Mouse (Mus musculus) C2C12 (cell line): ENCODE measurements around the gene Brca1.

Experiments
- CTCF ChIP-seq: IDR thresholded peaks from one replicate; pipeline ENCODE4 v1.5.1; 2011; ENCODE audit not compliant: control insufficient read depth, insufficient read depth, insufficient read length
- MYOD1 ChIP-seq: IDR thresholded peaks from one replicate; pipeline ENCODE4 v1.6.1; 2011; ENCODE audit warnings: low read depth; ENCODE audit not compliant: control insufficient read depth, insufficient read length
- MYOG ChIP-seq: IDR thresholded peaks from one replicate; pipeline ENCODE4 v1.6.1; 2011; ENCODE audit not compliant: control insufficient read depth, insufficient read length; ENCODE audit errors: extremely low read depth

DNA sequence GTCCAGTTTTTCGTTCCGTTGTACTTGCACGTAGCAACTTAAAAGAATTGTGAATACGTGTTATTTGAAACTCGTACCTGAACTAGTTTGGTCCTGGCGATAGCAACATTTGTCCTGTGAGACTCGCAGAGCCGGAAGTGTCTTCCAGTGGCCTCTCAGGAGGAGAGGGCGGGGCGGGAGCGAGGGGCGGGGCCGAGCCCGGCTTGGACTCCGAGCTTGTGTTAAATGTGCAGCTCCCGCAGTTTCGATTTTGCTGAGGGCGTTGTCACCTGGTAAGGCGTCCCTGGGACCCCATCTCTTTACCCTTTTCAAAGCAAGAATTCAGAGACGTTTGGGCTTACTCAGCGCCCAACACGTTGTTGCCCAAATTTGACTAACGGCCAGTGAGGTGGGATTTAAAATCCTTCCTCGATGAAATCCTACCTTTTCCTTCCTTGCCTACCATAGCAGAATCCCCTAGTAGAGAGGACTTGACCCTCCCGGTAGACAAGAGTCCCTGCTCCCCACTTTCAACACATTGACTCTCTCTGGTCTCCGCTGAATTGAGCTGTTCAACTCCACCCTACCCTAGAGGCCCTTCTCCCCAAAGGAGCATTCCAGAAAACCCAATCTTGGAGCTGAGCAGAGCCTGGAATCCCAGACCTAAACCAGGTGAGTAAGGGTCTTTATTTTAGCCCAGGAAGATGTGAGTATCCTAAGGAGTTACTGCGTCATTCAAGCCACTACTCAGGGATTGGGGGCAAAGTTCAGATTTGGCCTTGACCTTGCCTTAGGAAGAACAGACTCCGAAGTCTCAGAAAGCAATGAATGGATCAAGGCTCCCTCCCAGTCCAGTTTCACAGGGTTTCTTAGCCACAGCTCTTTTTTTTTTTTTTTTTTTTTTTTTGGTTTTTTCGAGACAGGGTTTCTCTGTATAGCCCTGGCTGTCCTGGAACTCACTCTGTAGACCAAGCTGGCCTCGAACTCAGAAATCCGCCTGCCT is 30.6 kb upstream of the Brca1 start, which contains the start of gene Tmem106a:
- no peak for TF ChIP-seq CTCF
- TF ChIP-seq MYOG, result no peak
- no peak for TF ChIP-seq MYOD1
